Mouse (Mus musculus) CH12.LX (cell line): ENCODE results near the gene Pdgfa. TPM values are rescaled to one million over a fixed set of nuclear protein-coding genes. Genes with fewer than 3 reads are reported as not detected.
A peak's percentile ranks its signal among the peaks of the same experiment; 100 is the strongest.

Source experiments
- DNase-seq: peaks from one replicate; pipeline ENCODE4 v3.0.0-alpha.2; 2013; ENCODE audit errors: extremely low read depth
- H3K27ac ChIP-seq: 2 replicates; pipeline ENCODE4 v1.5.1; 2012; ENCODE audit warnings: low read depth, mild to moderate bottlenecking, control low read depth, moderate library complexity; ENCODE audit not compliant: insufficient read depth
- H3K27me3 ChIP-seq: replicated peaks from 2 replicates; pipeline ENCODE3; 2012; ENCODE audit warnings: inconsistent platforms
- H3K36me3 ChIP-seq, 2 experiments: replicated peaks in 1 of 2; 2 replicates each; pipeline versions ENCODE3 to v1.6.1; 2012; ENCODE audit warnings: inconsistent platforms in 1 of 2, low read length in 1 of 2, mild to moderate bottlenecking in 1 of 2, mixed read lengths in 1 of 2, moderate library complexity in 1 of 2; ENCODE audit not compliant: control insufficient read depth in 1 of 2, insufficient read depth in 1 of 2
- H3K4me1 ChIP-seq, 2 experiments: 2 replicates each; pipeline ENCODE4 v1.6.1; 2012; ENCODE audit warnings: inconsistent platforms in 1 of 2, moderate library complexity in 1 of 2; ENCODE audit not compliant: insufficient read depth in 2 of 2, control insufficient read depth in 1 of 2
- H3K4me2 ChIP-seq: 2 replicates; pipeline ENCODE4 v1.6.1; 2012; ENCODE audit warnings: low read depth, mild to moderate bottlenecking, control low read depth; ENCODE audit not compliant: poor library complexity, insufficient read depth, severe bottlenecking
- H3K4me3 ChIP-seq, 3 experiments: fragments of 150-350 bp in 1 of 3; sonication (generic) in 1 of 3; replicated peaks in 1 of 3; 2 replicates each; pipeline versions ENCODE3 to v1.5.1; 2011 to 2012; ENCODE audit warnings: low read depth in 2 of 3, low read length in 2 of 3, mild to moderate bottlenecking in 2 of 3, moderate library complexity in 2 of 3, control low read depth in 1 of 3, improper control_type of control experiment in 1 of 3, inconsistent platforms in 1 of 3, mixed read lengths in 1 of 3; ENCODE audit not compliant: poor library complexity in 1 of 3
- H3K79me2 ChIP-seq: replicated peaks from 2 replicates; pipeline ENCODE4 v1.6.1; 2012; ENCODE audit warnings: mild to moderate bottlenecking, moderate library complexity; ENCODE audit not compliant: control insufficient read depth, poor library complexity, insufficient read depth, severe bottlenecking; ENCODE audit errors: extremely low read depth
- H3K9ac ChIP-seq: 2 replicates; pipeline ENCODE4 v1.6.1; 2012; ENCODE audit warnings: low read depth, mild to moderate bottlenecking, control low read depth, moderate library complexity; ENCODE audit not compliant: insufficient read depth
- H3K9me3 ChIP-seq: replicated peaks from 2 replicates; pipeline ENCODE3; 2012; ENCODE audit warnings: low read length, inconsistent platforms, mixed read lengths
- CHD1 ChIP-seq: IDR thresholded peaks from 2 replicates; pipeline ENCODE4 v1.6.1; 2012; ENCODE audit warnings: low read depth, low read length, improper control_type of control experiment, inconsistent platforms
- CHD2 ChIP-seq: IDR thresholded peaks from 2 replicates; pipeline ENCODE4 v1.6.1; 2011; ENCODE audit warnings: low read length, improper control_type of control experiment
- E2F4 ChIP-seq: IDR thresholded peaks from 2 replicates; pipeline ENCODE4 v1.6.1; 2011; ENCODE audit warnings: low read depth, low read length, improper control_type of control experiment; ENCODE audit not compliant: insufficient replicate concordance
- ELF1 ChIP-seq: IDR thresholded peaks from 2 replicates; pipeline ENCODE4 v1.6.1; 2014; ENCODE audit warnings: low read depth, mild to moderate bottlenecking, inconsistent platforms, low read length, improper control_type of control experiment
- EP300 ChIP-seq: IDR thresholded peaks from 2 replicates; pipeline ENCODE4 v1.6.1; 2011; ENCODE audit warnings: low read length, improper control_type of control experiment
- GABPA ChIP-seq: IDR thresholded peaks from 2 replicates; pipeline ENCODE4 v1.6.1; 2012; ENCODE audit warnings: low read depth, low read length, improper control_type of control experiment, inconsistent platforms; ENCODE audit not compliant: insufficient replicate concordance
- IRF4 ChIP-seq: IDR thresholded peaks from 2 replicates; pipeline ENCODE4 v1.6.1; 2014; ENCODE audit warnings: low read depth, mild to moderate bottlenecking, inconsistent platforms, low read length, improper control_type of control experiment
- JUND ChIP-seq: conservative IDR thresholded peaks from 2 replicates; pipeline ENCODE4 v1.6.1; 2011; ENCODE audit warnings: low read depth, low read length, improper control_type of control experiment
- KAT2A ChIP-seq: IDR thresholded peaks from 2 replicates; pipeline ENCODE4 v1.6.1; 2012; ENCODE audit warnings: low read length, improper control_type of control experiment, inconsistent platforms; ENCODE audit not compliant: insufficient replicate concordance
- MAX ChIP-seq: IDR thresholded peaks from 2 replicates; pipeline ENCODE4 v1.6.1; 2011; ENCODE audit warnings: low read length, improper control_type of control experiment
- MAZ ChIP-seq: IDR thresholded peaks from 2 replicates; pipeline ENCODE4 v1.6.1; 2012; ENCODE audit warnings: low read depth, mild to moderate bottlenecking, inconsistent platforms, low read length, improper control_type of control experiment, moderate library complexity
- MEF2A ChIP-seq: IDR thresholded peaks from 2 replicates; pipeline ENCODE4 v1.6.1; 2014; ENCODE audit warnings: low read depth, mild to moderate bottlenecking, inconsistent platforms, low read length, improper control_type of control experiment, borderline replicate concordance
- MXI1 ChIP-seq: IDR thresholded peaks from 2 replicates; pipeline ENCODE4 v1.6.1; 2011; ENCODE audit warnings: mild to moderate bottlenecking, low read depth, low read length, improper control_type of control experiment
- NRF1 ChIP-seq: IDR thresholded peaks from 2 replicates; pipeline ENCODE4 v1.6.1; 2014; ENCODE audit warnings: low read depth, mild to moderate bottlenecking, inconsistent platforms, low read length, improper control_type of control experiment, moderate library complexity
- PAX5 ChIP-seq: IDR thresholded peaks from 2 replicates; pipeline ENCODE4 v1.6.1; 2012; ENCODE audit warnings: low read length, inconsistent platforms, mixed read lengths
- POLR2A ChIP-seq: IDR thresholded peaks from 2 replicates; pipeline ENCODE4 v1.6.1; 2011; ENCODE audit warnings: low read depth, mild to moderate bottlenecking, improper control_type of control experiment, low read length
- SIN3A ChIP-seq: IDR thresholded peaks from 2 replicates; pipeline ENCODE4 v1.6.1; 2012; ENCODE audit warnings: low read length, improper control_type of control experiment, inconsistent platforms
- SMC3 ChIP-seq: IDR thresholded peaks from 2 replicates; pipeline ENCODE4 v1.6.1; 2011; ENCODE audit warnings: low read depth, low read length, improper control_type of control experiment
- TBP ChIP-seq: conservative IDR thresholded peaks from 2 replicates; pipeline ENCODE4 v1.6.1; 2011; ENCODE audit warnings: low read depth, low read length, improper control_type of control experiment
- TCF12 ChIP-seq: IDR thresholded peaks from 2 replicates; pipeline ENCODE4 v1.6.1; 2014; ENCODE audit warnings: low read depth, mild to moderate bottlenecking, inconsistent platforms, low read length, improper control_type of control experiment
- USF1 ChIP-seq: IDR thresholded peaks from 2 replicates; pipeline ENCODE4 v1.6.1; 2014; ENCODE audit warnings: low read depth, mild to moderate bottlenecking, inconsistent platforms, low read length, improper control_type of control experiment
- dilution Hi-C: fragments of 300-500 bp; cut with MboI; formaldehyde crosslinking; loops from 2 replicates; pipeline ENCODE4 v1.14.3; 2020; ENCODE audit warnings: low sequenced_read_pairs; ENCODE audit not compliant: extremely low pct_unique_long_range_greater_than_20kb, extremely low pct_ligation_motif_present
- in situ Hi-C: fragments of 300-500 bp; cut with MboI; formaldehyde crosslinking; loops from 3 replicates; pipeline ENCODE4 v1.14.3; 2019; ENCODE audit warnings: low sequenced_read_pairs, low pct_ligation_motif_present, low pct_unique_long_range_greater_than_20kb, mixed read lengths
- polyA plus RNA-seq: library from polyadenylated mRNA; unstranded; fragments of >175 nt; gene quantifications from 2 replicates; pipeline ENCODE4 v1.2.1, GENCODE M21; 2012; ENCODE audit warnings: low read depth; ENCODE audit not compliant: insufficient read length
- total RNA-seq, 2 experiments: library from RNA; depleted of rRNA; stranded (reverse); fragments of 300-350 nt in 1 of 2; fragments of >200 nt in 1 of 2; gene quantifications; 2 replicates each; pipeline ENCODE4 v1.2.3; 2012 to 2014

Pdgfa gene
- total and polyA plus RNA-seq, 3 experiments, result 26.5 to 30.7 (median 27.5) TPM

GRCm38 (mm10) chr5:138994108-138994785 lies 2.9 kb downstream of the Pdgfa start:
- Histone ChIP-seq H3K27me3 (no peaks in the 10 kb centered on the region), H3K79me2 (peaks cover 11% of the 10 kb centered on the region), H3K4me3 (peak overlapping the region; percentile 71 to 88 (median 83)), H3K36me3 (peaks cover 6 to 44% of the 10 kb centered on the region in 2 experiments), H3K27ac (peak overlapping the region; percentile 73), H3K9me3 (peaks cover 8% of the 10 kb centered on the region), H3K4me1 (peaks cover 6 to 50% of the 10 kb centered on the region in 2 experiments), H3K4me2 (peak overlapping the region; percentile 48), H3K9ac (peak overlapping the region; percentile 91)
- no peak for DNase-seq
- dilution Hi-C loops, result no loop called here
- TF ChIP-seq NRF1 (0 out of 2 replicates have a peak, but pooled peaks have one; percentile 4), CHD1 (0 out of 2 replicates have a peak, but pooled peaks have one; percentile 46), SIN3A (peak; percentile 28; the same call in 1 of the 2 replicates), KAT2A (no peak), MEF2A (no peak), SMC3 (0 out of 2 replicates have a peak, but pooled peaks have one; percentile 4)
- in situ Hi-C loops, result no loop called here

- peak overlapping the region; percentile 71 to 88 (median 83) for H3K4me3 ChIP-seq
- H3K4me1 ChIP-seq, result peaks cover 6 to 57% of the 10 kb centered on the region in 2 experiments
- peaks cover 8% of the 10 kb centered on the region for H3K9me3 ChIP-seq
- H3K4me2 ChIP-seq, result peak overlapping the region; percentile 48
- no peak overlapping the region for H3K27ac ChIP-seq
- H3K9ac ChIP-seq, result peak overlapping the region; percentile 91; the same call in 1 of the 2 replicates
- TF ChIP-seq MXI1, result no peak
- 0 out of 2 replicates have a peak, but pooled peaks have one; percentile 11 for TF ChIP-seq SIN3A
- H3K27me3 ChIP-seq, result no peaks in the 10 kb centered on the region
- H3K79me2 ChIP-seq, result peaks cover 11% of the 10 kb centered on the region
- no peak for DNase-seq
- dilution Hi-C loops (no loop called here), in situ Hi-C loops (no loop called here)
- peaks cover 6 to 51% of the 10 kb centered on the region in 2 experiments for H3K36me3 ChIP-seq
Measured at GRCm38 (mm10) chr5:138993371-138994107, 3.6 kb downstream of the Pdgfa start.

DNA sequence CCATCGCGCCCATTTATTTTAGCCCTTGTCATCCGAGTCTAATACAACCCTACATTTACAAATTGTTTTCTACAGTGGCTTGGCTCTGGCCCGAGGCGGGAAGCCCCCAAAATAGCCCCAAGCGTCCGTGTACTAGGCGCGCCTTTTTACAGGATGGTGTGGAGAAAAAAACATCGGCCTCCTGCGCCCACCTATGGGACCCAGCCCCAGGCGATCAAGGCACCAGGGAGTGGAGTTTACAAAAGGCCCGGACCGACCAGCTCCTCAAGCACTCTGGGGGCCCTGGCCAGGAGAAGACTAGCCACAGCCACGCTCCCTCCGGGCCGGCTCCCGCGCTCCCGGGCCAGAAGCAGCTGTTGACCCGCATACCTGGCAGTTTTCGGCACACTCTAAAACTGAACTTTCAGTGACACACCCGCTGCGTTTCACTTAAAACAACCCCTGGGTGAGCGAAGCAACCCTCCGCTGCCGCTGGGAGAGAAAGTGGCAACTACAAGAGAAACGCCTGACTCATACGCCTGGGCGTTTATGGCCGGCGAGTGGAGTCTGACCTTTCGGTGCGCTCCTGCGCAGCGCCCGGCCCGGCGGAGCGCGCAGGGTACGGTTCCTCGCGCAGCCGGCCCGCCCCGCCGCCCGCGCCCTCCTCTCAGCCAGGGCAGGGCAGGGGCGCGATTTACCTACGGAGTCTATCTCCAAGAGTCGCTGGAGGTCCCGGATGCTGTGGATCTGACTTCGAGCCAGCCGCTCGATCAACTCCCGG lies 4.4 kb downstream of the Pdgfa start:
- H3K27me3 ChIP-seq, result no peaks in the 10 kb centered on the region
- H3K9ac ChIP-seq, result no peak overlapping the region
- no peak overlapping the region for H3K27ac ChIP-seq
- no peak overlapping the region for H3K4me2 ChIP-seq
- dilution Hi-C loops, result no loop called here
- in situ Hi-C loops, result no loop called here
- peaks cover 4 to 58% of the 10 kb centered on the region in 2 experiments for H3K4me1 ChIP-seq
- H3K36me3 ChIP-seq, result peaks cover 13 to 59% of the 10 kb centered on the region in 2 experiments
- H3K4me3 ChIP-seq, result peak overlapping the region in 2 of 3 experiments; percentile 4 to 88
- no peak for DNase-seq
- peaks cover 8% of the 10 kb centered on the region for H3K9me3 ChIP-seq
- peaks cover 11% of the 10 kb centered on the region for H3K79me2 ChIP-seq
- TF ChIP-seq GABPA (no peak), JUND (no peak), EP300 (no peak), TCF12 (no peak), MEF2A (no peak), MAZ (no peak), PAX5 (no peak), MAX (no peak), USF1 (no peak), MXI1 (no peak), TBP (no peak), ELF1 (no peak), E2F4 (no peak), CHD2 (no peak), SIN3A (no peak), POLR2A (no peak), IRF4 (no peak)
